9 mouse cellular contexts compared by ENCODE assay signal in genomic region chr13:21917040-21917439, GRCm38 (mm10). TPM values are rescaled to one million over a fixed set of nuclear protein-coding genes. Genes with fewer than 3 reads are reported as not detected.
DNase-seq lines count a peak whose midpoint lies in the region; ATAC-seq and TF ChIP-seq lines count a peak whose summit lies in the region.
"Had no signal": no experiment of that assay in that cellular context is flagged by ENCODE, and none has a peak within 500 bp of the region (broad histone marks: within the 10 kb centered on the region; RNA-seq: fewer than 3 reads in every experiment).

No protein-coding gene starts in this region.

- H3K9ac ChIP-seq in embryonic facial prominence, embryonic 12.5 days = no peak overlapping the region

- peak; percentile 83 for DNase-seq in heart, adult 11 months
- DNase-seq in heart, postnatal 25 days (ENCODE audit: low spot score) = no peak
- DNase-seq in liver = peak; percentile 89
- peak; percentile 9 to 57 for DNase-seq in thymus, adult 18-20 months
- no peak for DNase-seq in cerebellum, adult 8-10 months
- no peak for DNase-seq in ovary, postnatal 10 days (ENCODE audit: low spot score)

- H3K4me1 ChIP-seq in embryonic facial prominence, embryonic 12.5 days = no peaks in the 10 kb centered on the region; the same call in 1 of the 2 replicates

- TF ChIP-seq CTCF in C2C12 (IDR thresholded peaks at IDR 0.05; ENCODE audit: control insufficient read depth, insufficient read depth, insufficient read length) = no peak

- intact Hi-C loops in heart, postnatal 25 days (cut with DNase I) = loop anchor here (10.0 kb wide), 1 partner anchor 62 kb away; no protein-coding TSS in a partner anchor

- H3K9me3 ChIP-seq in embryonic facial prominence, embryonic 12.5 days = no peaks in the 10 kb centered on the region

- H3K4me3 ChIP-seq in C2C12 (ENCODE audit: insufficient read depth, poor library complexity, severe bottlenecking) = peak overlapping the region; percentile 26
- peak overlapping the region; percentile 44 for H3K4me3 ChIP-seq in embryonic facial prominence, embryonic 12.5 days

- ATAC-seq in embryonic facial prominence, embryonic 12.5 days (ENCODE audit: insufficient number of reproducible peaks, insufficient read depth, low FRiP score, low TSS enrichment) = no peak

- no peaks in the 10 kb centered on the region for H3K36me3 ChIP-seq in C2C12 (ENCODE audit: control insufficient read depth, insufficient read depth)
- no peaks in the 10 kb centered on the region for H3K36me3 ChIP-seq in embryonic facial prominence, embryonic 12.5 days

- no peaks in the 10 kb centered on the region for H3K79me3 ChIP-seq in C2C12 (ENCODE audit: low read depth)

- H3K4me2 ChIP-seq in embryonic facial prominence, embryonic 12.5 days (replicated peaks) = peak overlapping the region; percentile 77

- no peaks in the 10 kb centered on the region for H3K79me2 ChIP-seq in C2C12 (ENCODE audit: control insufficient read depth, insufficient read depth)

- H3ac ChIP-seq in C2C12 (ENCODE audit: control insufficient read depth, insufficient read length, low read depth) = no peak overlapping the region

- WGBS in embryonic facial prominence, embryonic 12.5 days = 4% methylated on average over 13 of the region's 13 CpGs

- no peak overlapping the region for H3K27ac ChIP-seq in embryonic facial prominence, embryonic 12.5 days
- H3K27ac ChIP-seq: macrophage had no signal

- H3K27me3 ChIP-seq in C2C12 (ENCODE audit: control insufficient read depth, insufficient read depth, insufficient read length) = no peaks in the 10 kb centered on the region
- peaks cover 11% of the 10 kb centered on the region; the same call in 1 of the 2 replicates for H3K27me3 ChIP-seq in embryonic facial prominence, embryonic 12.5 days

TF ChIP-seq in C2C12, 6 proteins besides CTCF, POLR2A, EP300 and RAD21:
- no peak for TF ChIP-seq CEBPB (IDR thresholded peaks at IDR 0.05; ENCODE audit: low read depth)
- no peak for TF ChIP-seq MYOD1 (IDR thresholded peaks at IDR 0.05; ENCODE audit: control insufficient read depth, insufficient read length, low read depth)
- TF ChIP-seq MAX (IDR thresholded peaks at IDR 0.05) = no peak
- no peak for TF ChIP-seq MYOG (IDR thresholded peaks at IDR 0.05; ENCODE audit: control insufficient read depth, extremely low read depth, insufficient read length)
- no peak for TF ChIP-seq USF1 (IDR thresholded peaks at IDR 0.05; ENCODE audit: low read depth)
- TF ChIP-seq FOSL1 (IDR thresholded peaks at IDR 0.05; ENCODE audit: insufficient read depth, low read length, poor library complexity, severe bottlenecking) = no peak

RNA-seq across cellular contexts. Expression of gene Zfp184, which starts 27.9 kb away (rescaled TPM):
- total RNA-seq in heart, postnatal 25 days (2021) = under 1 TPM; 0.56 to 0.68 TPM
- 1.4 TPM for polyA plus RNA-seq in C2C12 (2012; fragmentation: generic; extraction: Trizol)
- 21.7 and 23.6 TPM in 2 replicates for polyA plus RNA-seq in embryonic facial prominence, embryonic 12.5 days (2016; fragmentation: Nextera tagmentation; extraction: Ambion mirVana)

Comparison
In these comparisons a context has a peak if more than half of its experiments do, and no peak if none do; other contexts are left out.
1. DNase-seq: peak in heart, adult 11 months (single experiment), liver (single experiment) and thymus, adult 18-20 months (2 of 2); none in heart, postnatal 25 days (single experiment), cerebellum, adult 8-10 months (single experiment) and ovary, postnatal 10 days (single experiment).